Mouse (Mus musculus): ENCODE measurements at regions not wholly inside any gene's neighbourhood (a gene's known extent, or its start where the extent isn't known, plus 50 kb on each side); places are given as distances from the start of the nearest gene placed in this dataset.

- Histone ChIP-seq H3K9me3 (no peaks in the 10 kb centered on the region), H3K27ac (replicated peaks) (no peak overlapping the region), H3K9ac (replicated peaks) (no peak overlapping the region), H3K4me3 (no peak overlapping the region), H3K36me3 (no peaks in the 10 kb centered on the region), H3K4me1 (no peaks in the 10 kb centered on the region), H3K27me3 (no peaks in the 10 kb centered on the region), H3K4me2 (replicated peaks) (no peak overlapping the region)
- ATAC-seq (ENCODE audit: low FRiP score, low read depth), result peak; percentile 41; the same call in 1 of the 2 replicates
- WGBS, result 74% methylated on average over 1 of the region's 1 CpGs
These were observed 766.9 kb upstream of the Luzp2 start for GRCm38 (mm10) chr7:54068271-54068851.

- no peaks in the 10 kb centered on the region for H3K9me3 ChIP-seq
- no peak overlapping the region for H3K4me2 ChIP-seq (replicated peaks)
- H3K27me3 ChIP-seq, result no peaks in the 10 kb centered on the region
- no peak overlapping the region for H3K27ac ChIP-seq (replicated peaks)
- no peak for ATAC-seq (ENCODE audit: low FRiP score, low read depth)
- 89% methylated on average over 1 of the region's 1 CpGs for WGBS
- no peaks in the 10 kb centered on the region for H3K36me3 ChIP-seq
- H3K4me3 ChIP-seq, result no peak overlapping the region
- H3K9ac ChIP-seq (replicated peaks), result no peak overlapping the region
- no peaks in the 10 kb centered on the region for H3K4me1 ChIP-seq
These were observed 718.3 kb upstream of the Luzp2 start for GRCm38 (mm10) chr7:54116951-54117350.

DNA sequence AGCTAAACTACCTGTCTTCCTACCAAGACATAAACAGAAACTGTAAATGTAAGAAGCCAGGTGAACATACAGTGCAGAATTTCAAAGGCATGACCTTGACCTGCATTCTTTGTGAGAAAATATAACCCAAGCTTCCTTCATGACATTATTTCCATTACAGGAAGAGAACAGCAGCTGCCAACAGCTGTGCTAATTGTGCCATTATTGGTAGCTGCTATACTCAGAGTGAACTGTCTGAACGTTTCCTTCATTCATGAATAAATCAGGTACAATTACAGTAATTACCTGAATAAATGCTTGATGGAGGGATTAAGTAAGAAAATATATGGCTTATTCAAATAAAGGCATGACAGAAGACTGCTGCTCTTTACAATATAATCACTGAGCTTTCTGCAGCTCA is 696.3 kb upstream of the Luzp2 start:
- no peaks in the 10 kb centered on the region for H3K9me3 ChIP-seq
- H3K4me2 ChIP-seq (replicated peaks), result no peak overlapping the region
- no peak overlapping the region for H3K9ac ChIP-seq (replicated peaks)
- H3K27me3 ChIP-seq, result no peaks in the 10 kb centered on the region
- no peak overlapping the region for H3K4me3 ChIP-seq
- no peak overlapping the region for H3K27ac ChIP-seq (replicated peaks)
- no peaks in the 10 kb centered on the region for H3K4me1 ChIP-seq
- no peaks in the 10 kb centered on the region for H3K36me3 ChIP-seq
- WGBS, result 53% methylated on average over 1 of the region's 1 CpGs
- ATAC-seq (ENCODE audit: low FRiP score, low read depth), result no peak

DNA sequence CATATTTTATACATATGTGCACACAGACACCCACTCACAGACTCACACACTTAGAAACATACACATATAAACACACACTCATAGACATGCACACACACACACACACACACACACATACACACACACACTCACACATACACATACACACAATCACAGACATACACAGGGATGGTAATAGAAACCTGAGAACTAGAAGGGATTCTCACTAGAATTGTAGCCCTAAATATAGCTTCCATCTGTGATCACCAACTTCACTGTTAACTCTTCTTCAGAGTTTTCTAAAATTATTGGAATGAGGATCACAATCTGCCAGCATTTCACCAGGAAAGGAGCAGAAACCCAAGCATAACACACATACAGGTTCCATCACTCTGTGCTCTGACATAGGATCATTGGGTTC is 684.4 kb upstream of the Luzp2 start:
- ATAC-seq (ENCODE audit: low FRiP score, low read depth), result no peak
- H3K4me2 ChIP-seq (replicated peaks), result no peak overlapping the region
- H3K36me3 ChIP-seq, result no peaks in the 10 kb centered on the region
- no peak overlapping the region for H3K9ac ChIP-seq (replicated peaks)
- H3K27me3 ChIP-seq, result no peaks in the 10 kb centered on the region
- no peak overlapping the region for H3K27ac ChIP-seq (replicated peaks)
- H3K4me3 ChIP-seq, result no peak overlapping the region
- H3K9me3 ChIP-seq, result no peaks in the 10 kb centered on the region
- H3K4me1 ChIP-seq, result no peaks in the 10 kb centered on the region

- no peak overlapping the region for H3K4me2 ChIP-seq (replicated peaks)
- no peaks in the 10 kb centered on the region for H3K9me3 ChIP-seq
- H3K36me3 ChIP-seq, result no peaks in the 10 kb centered on the region
- H3K27me3 ChIP-seq, result no peaks in the 10 kb centered on the region
- H3K27ac ChIP-seq (replicated peaks), result no peak overlapping the region
- 0 out of 2 replicates have a peak, but pooled peaks have one; percentile 30 for ATAC-seq (ENCODE audit: low FRiP score, low read depth)
- no peak overlapping the region for H3K9ac ChIP-seq (replicated peaks)
- no peak overlapping the region for H3K4me3 ChIP-seq
- H3K4me1 ChIP-seq, result no peaks in the 10 kb centered on the region
These were observed 635.3 kb upstream of the Luzp2 start for GRCm38 (mm10) chr7:54200001-54200400.

Measured in midbrain, embryonic 12.5 days (tissue).